Comparison of ENCODE assay signal across 16 mouse cellular contexts in genomic region chr9:85439664-85440063, GRCm38 (mm10).
DNase-seq lines count a peak whose midpoint lies in the region; ATAC-seq and TF ChIP-seq lines count a peak whose summit lies in the region.
"Had no signal": no experiment of that assay in that cellular context is flagged by ENCODE, and none has a peak within 500 bp of the region (broad histone marks: within the 10 kb centered on the region; RNA-seq: fewer than 3 reads in every experiment).

No protein-coding gene starts in this region.

- H3K4me1 ChIP-seq in lung, postnatal 0 days (ENCODE audit: insufficient read depth, low read depth, low read length), result no peaks in the 10 kb centered on the region
- H3K4me1 ChIP-seq in forebrain, embryonic 12.5 days, result peaks cover 13% of the 10 kb centered on the region
- no peaks in the 10 kb centered on the region for H3K4me1 ChIP-seq in intestine, embryonic 16.5 days (ENCODE audit: control insufficient read depth, insufficient read depth, low read length)
- no peaks in the 10 kb centered on the region for H3K4me1 ChIP-seq in midbrain, postnatal 0 days (ENCODE audit: insufficient read depth, low read length)
- H3K4me1 ChIP-seq: liver, embryonic 15.5 days; neural tube, embryonic 13.5 days had no signal

- H3K27ac ChIP-seq in lung, postnatal 0 days (ENCODE audit: low read length), result no peak overlapping the region
- no peak overlapping the region for H3K27ac ChIP-seq in forebrain, embryonic 12.5 days
- H3K27ac ChIP-seq in intestine, embryonic 16.5 days (ENCODE audit: low read length), result no peak overlapping the region
- no peak overlapping the region for H3K27ac ChIP-seq in midbrain, postnatal 0 days (ENCODE audit: low read depth, low read length)
- H3K27ac ChIP-seq: heart, embryonic 13.5 days; liver, embryonic 15.5 days; neural tube, embryonic 13.5 days had no signal

- ATAC-seq in lung, postnatal 0 days, result no peak
- ATAC-seq in forebrain, embryonic 12.5 days (ENCODE audit: low FRiP score), result peak; percentile 82; the same call in 1 of the 2 replicates
- ATAC-seq in intestine, embryonic 16.5 days, result peak; percentile 84
- ATAC-seq in midbrain, postnatal 0 days (ENCODE audit: low FRiP score), result no peak
- ATAC-seq: activated CD4-positive, CD25-positive, alpha-beta regulatory T cell, adult 4 months had no signal

- H3K4me3 ChIP-seq in lung, postnatal 0 days (ENCODE audit: low read depth, low read length), result no peak overlapping the region
- no peak overlapping the region for H3K4me3 ChIP-seq in forebrain, embryonic 12.5 days (replicated peaks)
- no peak overlapping the region for H3K4me3 ChIP-seq in intestine, embryonic 16.5 days (ENCODE audit: low read length)
- H3K4me3 ChIP-seq in midbrain, postnatal 0 days (ENCODE audit: low read depth, low read length), result no peak overlapping the region
- H3K4me3 ChIP-seq: heart, embryonic 13.5 days; liver, embryonic 15.5 days; neural tube, embryonic 13.5 days had no signal

- H3K9me3 ChIP-seq in lung, postnatal 0 days (ENCODE audit: low read length), result no peaks in the 10 kb centered on the region
- no peaks in the 10 kb centered on the region for H3K9me3 ChIP-seq in forebrain, embryonic 12.5 days
- H3K9me3 ChIP-seq in intestine, embryonic 16.5 days (ENCODE audit: control insufficient read depth, low read length), result no peaks in the 10 kb centered on the region
- H3K9me3 ChIP-seq in midbrain, postnatal 0 days (ENCODE audit: low read length), result no peaks in the 10 kb centered on the region
- H3K9me3 ChIP-seq: heart, embryonic 13.5 days; liver, embryonic 15.5 days; neural tube, embryonic 13.5 days had no signal

- H3K9ac ChIP-seq in lung, postnatal 0 days (replicated peaks; ENCODE audit: low read depth), result no peak overlapping the region
- H3K9ac ChIP-seq in forebrain, embryonic 12.5 days, result no peak overlapping the region
- no peak overlapping the region for H3K9ac ChIP-seq in intestine, embryonic 16.5 days (ENCODE audit: low read depth, low read length)
- H3K9ac ChIP-seq in midbrain, postnatal 0 days (replicated peaks; ENCODE audit: low read length, poor library complexity, severe bottlenecking), result no peak overlapping the region
- H3K9ac ChIP-seq: heart, embryonic 13.5 days; liver, embryonic 15.5 days; neural tube, embryonic 13.5 days had no signal

- no peaks in the 10 kb centered on the region for H3K36me3 ChIP-seq in lung, postnatal 0 days (ENCODE audit: insufficient read depth, low read length)
- no peaks in the 10 kb centered on the region for H3K36me3 ChIP-seq in forebrain, embryonic 12.5 days (replicated peaks)
- H3K36me3 ChIP-seq in intestine, embryonic 16.5 days (ENCODE audit: control insufficient read depth, insufficient read depth, low read length), result no peaks in the 10 kb centered on the region
- H3K36me3 ChIP-seq in midbrain, postnatal 0 days (ENCODE audit: insufficient read depth, low read length), result no peaks in the 10 kb centered on the region
- H3K36me3 ChIP-seq: heart, embryonic 13.5 days; liver, embryonic 15.5 days; neural tube, embryonic 13.5 days had no signal

- WGBS in lung, postnatal 0 days, result 41% methylated on average over 1 of the region's 1 CpGs
- 32% methylated on average over 1 of the region's 1 CpGs for WGBS in forebrain, embryonic 12.5 days
- 61% methylated on average over 1 of the region's 1 CpGs for WGBS in intestine, embryonic 16.5 days
- WGBS in midbrain, postnatal 0 days, result 42% methylated on average over 1 of the region's 1 CpGs

- TF ChIP-seq CTCF in lung, postnatal 0 days (IDR thresholded peaks at IDR 0.05), result peak; percentile 4; the same call in 1 of the 2 replicates
- peak; percentile 16; the same call in 1 of the 2 replicates for TF ChIP-seq CTCF in midbrain, postnatal 0 days (IDR thresholded peaks at IDR 0.05)

- TF ChIP-seq EP300 in lung, postnatal 0 days (IDR thresholded peaks at IDR 0.05), result no peak

- DNase-seq in lung, postnatal 0 days (ENCODE audit: low spot score), result no peak
- no peak for DNase-seq in lung, postnatal 10 days
- DNase-seq in midbrain, postnatal 0 days (ENCODE audit: low spot score), result no peak
- DNase-seq in gastrocnemius, adult 18-20 months (ENCODE audit: low spot score), result no peak
- no peak for DNase-seq in gastrocnemius, postnatal 10 days
- DNase-seq: adrenal gland, postnatal 36 days; cerebellum, adult 9-11 months; kidney, postnatal 10 days; layer of hippocampus, adult 9-11 months; thymus, adult 2 months had no signal

- H3K4me2 ChIP-seq in lung, postnatal 0 days (replicated peaks; ENCODE audit: low read depth, low read length), result no peak overlapping the region
- no peak overlapping the region for H3K4me2 ChIP-seq in forebrain, embryonic 12.5 days
- no peak overlapping the region for H3K4me2 ChIP-seq in intestine, embryonic 16.5 days (ENCODE audit: low read depth, low read length)
- no peak overlapping the region for H3K4me2 ChIP-seq in midbrain, postnatal 0 days (ENCODE audit: low read depth, low read length, poor library complexity, severe bottlenecking)
- H3K4me2 ChIP-seq: heart, embryonic 13.5 days; liver, embryonic 15.5 days; neural tube, embryonic 13.5 days had no signal

- no peaks in the 10 kb centered on the region for H3K27me3 ChIP-seq in lung, postnatal 0 days (replicated peaks; ENCODE audit: insufficient read depth, low read length)
- no peaks in the 10 kb centered on the region for H3K27me3 ChIP-seq in forebrain, embryonic 12.5 days
- no peaks in the 10 kb centered on the region for H3K27me3 ChIP-seq in intestine, embryonic 16.5 days (replicated peaks; ENCODE audit: control insufficient read depth, insufficient read depth, low read length)
- no peaks in the 10 kb centered on the region for H3K27me3 ChIP-seq in midbrain, postnatal 0 days (ENCODE audit: insufficient read depth, low read length)
- H3K27me3 ChIP-seq: heart, embryonic 13.5 days; liver, embryonic 15.5 days; neural tube, embryonic 13.5 days had no signal

Comparison
In these comparisons a context has a peak if more than half of its experiments do, and no peak if none do; other contexts are left out.
1. ATAC-seq: peak in forebrain, embryonic 12.5 days (single experiment) and intestine, embryonic 16.5 days (single experiment); none in lung, postnatal 0 days (single experiment) and midbrain, postnatal 0 days (single experiment).